Mouse (Mus musculus): ENCODE results near the gene Tshr.
"Not testable (repeated sequence)": the region's sequence is repeated elsewhere in the genome, so short reads cannot be mapped to it uniquely, and the experiment has no call there.

The Tshr gene

GRCm38 (mm10) chr12:91496226-91496558, 111.8 kb downstream of the Tshr start:
- no peak for DNase-seq (ENCODE audit: low read depth, low spot score)

- DNase-seq (ENCODE audit: low read depth, low spot score), result no peak
Observed at GRCm38 (mm10) chr12:91500475-91500874, 116.1 kb downstream of the Tshr start.

- no peak for DNase-seq (ENCODE audit: low read depth, low spot score)
Observed at GRCm38 (mm10) chr12:91511766-91512165, 127.4 kb downstream of the Tshr start.

- DNase-seq (ENCODE audit: low read depth, low spot score), result no peak
Observed at GRCm38 (mm10) chr12:91513980-91514379, 129.6 kb downstream of the Tshr start.

GRCm38 (mm10) chr12:91517808-91518207, 133.4 kb downstream of the Tshr start:
- no peak for DNase-seq (ENCODE audit: low read depth, low spot score)

- DNase-seq (ENCODE audit: low read depth, low spot score), result no peak
Observed at GRCm38 (mm10) chr12:91523626-91524025, 139.3 kb downstream of the Tshr start.

- DNase-seq (ENCODE audit: low read depth, low spot score), result no peak
Observed at GRCm38 (mm10) chr12:91534514-91534913, 150.2 kb downstream of the Tshr start.

GRCm38 (mm10) chr12:91540202-91540601, 155.8 kb downstream of the Tshr start:
- no peak for DNase-seq (ENCODE audit: low read depth, low spot score)

GRCm38 (mm10) chr12:91549471-91549870, 165.1 kb downstream of the Tshr start:
- DNase-seq (ENCODE audit: low read depth, low spot score), result no peak

- DNase-seq (ENCODE audit: low read depth, low spot score), result no peak
Observed at GRCm38 (mm10) chr12:91551773-91552526, 167.6 kb downstream of the Tshr start.

- DNase-seq (ENCODE audit: low read depth, low spot score), result not testable (repeated sequence)
Observed at GRCm38 (mm10) chr12:91557358-91558005, 173.1 kb downstream of the Tshr start.

- DNase-seq (ENCODE audit: low read depth, low spot score), result not testable (repeated sequence)
Observed at GRCm38 (mm10) chr12:91558152-91558551, 173.8 kb downstream of the Tshr start.

- DNase-seq (ENCODE audit: low read depth, low spot score), result no peak
Observed at GRCm38 (mm10) chr12:91567145-91567544, 182.8 kb downstream of the Tshr start.

- no peak for DNase-seq (ENCODE audit: low read depth, low spot score)
Observed at GRCm38 (mm10) chr12:91569255-91569654, 184.9 kb downstream of the Tshr start.

GRCm38 (mm10) chr12:91571708-91572107, 187.3 kb downstream of the Tshr start:
- no peak for DNase-seq (ENCODE audit: low read depth, low spot score)

GRCm38 (mm10) chr12:91579665-91580064, 195.3 kb downstream of the Tshr start:
- DNase-seq (ENCODE audit: low read depth, low spot score), result no peak

- DNase-seq (ENCODE audit: low read depth, low spot score), result no peak
Observed at GRCm38 (mm10) chr12:91581204-91582070, 197.1 kb downstream of the Tshr start.

GRCm38 (mm10) chr12:91582362-91583002, 198.1 kb downstream of the Tshr start:
- DNase-seq (ENCODE audit: low read depth, low spot score), result no peak

- DNase-seq (ENCODE audit: low read depth, low spot score), result no peak
Observed at GRCm38 (mm10) chr12:91583409-91583808, 199.0 kb downstream of the Tshr start.

GRCm38 (mm10) chr12:91585206-91585605, 200.8 kb downstream of the Tshr start:
- no peak for DNase-seq (ENCODE audit: low read depth, low spot score)

GRCm38 (mm10) chr12:91585815-91586214, 201.5 kb downstream of the Tshr start:
- DNase-seq (ENCODE audit: low read depth, low spot score), result not testable (repeated sequence)

GRCm38 (mm10) chr12:91587077-91587476, 202.7 kb downstream of the Tshr start:
- no peak for DNase-seq (ENCODE audit: low read depth, low spot score)
